Mouse (Mus musculus): ENCODE data around the gene Med28.

Gene Med28

GRCm38 (mm10) chr5:45519960-45520808, at the start of gene Med28:
Gene Med28, plus strand, starts transcription at chr5:45520229.
- peak; percentile 88 for DNase-seq (ENCODE audit: low spot score)

- DNase-seq (ENCODE audit: low spot score): peak; percentile 77
Observed at GRCm38 (mm10) chr5:45472880-45473450, 47.1 kb upstream of the Med28 start.

GRCm38 (mm10) chr5:45473521-45473920, 46.5 kb upstream of the Med28 start:
- no peak for DNase-seq (ENCODE audit: low spot score)

- peak; percentile 72 for DNase-seq (ENCODE audit: low spot score)
Observed at GRCm38 (mm10) chr5:45474215-45474614, 45.8 kb upstream of the Med28 start.

GRCm38 (mm10) chr5:45474758-45475157, 45.3 kb upstream of the Med28 start:
- no peak for DNase-seq (ENCODE audit: low spot score)

DNA sequence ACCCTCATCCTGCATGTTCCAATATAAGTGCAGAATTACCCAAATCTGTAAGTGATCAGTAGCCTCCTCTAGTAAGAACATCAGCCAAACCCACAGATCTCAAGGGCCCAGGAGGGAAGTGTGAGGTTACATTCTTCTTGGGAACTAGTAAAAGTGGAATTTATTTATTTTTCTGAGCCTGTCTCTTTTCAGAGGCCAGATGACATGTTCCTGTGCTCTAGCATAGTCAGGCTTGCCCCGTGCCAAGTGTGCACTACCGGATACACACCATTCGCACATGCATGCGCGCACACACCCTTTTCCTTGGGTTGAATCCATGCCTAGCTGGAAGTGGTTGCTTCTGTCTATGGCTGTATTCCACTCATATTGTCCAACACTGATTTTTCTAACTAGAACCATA, 44.3 kb upstream of the Med28 start:
- no peak for DNase-seq (ENCODE audit: low spot score)

GRCm38 (mm10) chr5:45476288-45476687, 43.7 kb upstream of the Med28 start:
- no peak for DNase-seq (ENCODE audit: low spot score)

DNA sequence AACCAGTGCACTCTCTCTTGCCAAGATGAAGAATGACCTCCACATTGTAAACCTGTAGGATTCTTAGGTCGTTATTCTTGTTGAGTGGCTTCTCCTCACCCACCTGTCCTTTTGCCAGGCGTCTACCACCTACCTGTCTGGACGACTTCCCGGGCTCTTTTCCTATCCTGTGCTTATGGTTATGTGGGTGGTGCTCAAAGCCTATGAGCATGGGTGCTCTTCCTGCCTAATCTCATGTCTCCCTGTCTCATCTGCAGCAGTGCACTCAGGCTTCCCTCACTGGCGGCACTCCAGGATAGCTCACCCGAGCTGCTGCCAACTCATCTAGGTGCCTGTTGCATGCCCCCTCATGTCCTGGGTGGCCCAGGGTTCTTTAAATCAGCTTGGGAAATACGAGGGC, 42.4 kb upstream of the Med28 start:
- DNase-seq (ENCODE audit: low spot score): no peak

DNA sequence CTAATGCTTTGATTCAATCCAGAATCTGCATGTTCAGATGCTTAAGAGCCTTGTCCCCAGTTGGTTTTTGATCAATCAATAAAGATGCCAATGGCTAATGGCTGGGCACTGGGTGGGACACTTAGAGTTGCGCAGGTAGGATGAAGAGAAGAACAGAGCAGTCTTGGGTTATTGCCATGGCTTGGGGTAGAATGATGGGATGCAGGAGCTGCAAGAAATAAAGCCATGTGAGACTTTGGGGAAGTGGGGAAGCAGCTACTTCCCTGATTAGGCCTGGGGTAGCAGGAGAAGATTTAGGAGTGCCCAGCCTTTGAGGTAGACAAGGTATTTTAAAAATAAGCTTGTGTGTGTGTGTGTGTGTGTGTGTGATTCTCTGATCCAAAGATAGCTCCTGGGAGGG, 40.0 kb upstream of the Med28 start:
- no peak for DNase-seq (ENCODE audit: low spot score)

DNA sequence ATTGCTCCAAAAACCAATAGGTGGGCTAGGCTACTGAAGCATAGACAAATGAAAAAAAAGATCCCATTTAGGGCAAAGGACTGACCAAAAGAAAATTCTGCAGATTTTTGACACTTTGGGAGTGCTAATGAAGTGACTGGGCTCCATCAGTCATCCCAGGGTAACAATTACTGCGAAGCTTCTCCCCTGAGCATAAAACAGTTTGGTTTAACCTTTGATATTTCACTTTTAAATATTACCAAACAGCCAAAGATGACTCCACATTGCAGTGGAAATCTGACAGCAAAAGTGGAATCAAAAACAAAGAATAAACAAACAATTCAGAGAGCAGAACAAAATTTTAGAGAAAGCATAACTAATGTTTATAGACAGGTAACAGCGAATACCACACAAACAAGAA, 38.9 kb upstream of the Med28 start:
- no peak for DNase-seq (ENCODE audit: low spot score)

DNA sequence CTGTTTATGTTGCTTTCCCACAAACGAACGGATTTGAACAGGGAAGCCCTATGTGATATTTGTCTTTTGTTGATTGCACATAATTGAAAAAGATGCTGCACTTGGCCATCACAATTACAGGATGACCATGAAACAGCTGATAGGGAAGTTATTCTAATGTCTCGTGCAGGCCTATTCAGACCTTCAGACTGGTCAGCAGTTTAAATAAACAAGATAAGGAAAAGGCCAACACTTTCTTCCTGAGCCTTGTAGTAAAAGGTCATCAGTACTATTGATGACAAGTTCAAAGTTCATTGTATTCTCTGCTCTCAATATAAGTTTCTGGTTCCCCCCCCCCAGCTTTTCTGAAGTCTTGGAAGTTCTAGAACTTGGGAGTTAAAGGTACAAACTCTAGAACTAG, 37.4 kb upstream of the Med28 start:
- DNase-seq (ENCODE audit: low spot score): no peak

DNA sequence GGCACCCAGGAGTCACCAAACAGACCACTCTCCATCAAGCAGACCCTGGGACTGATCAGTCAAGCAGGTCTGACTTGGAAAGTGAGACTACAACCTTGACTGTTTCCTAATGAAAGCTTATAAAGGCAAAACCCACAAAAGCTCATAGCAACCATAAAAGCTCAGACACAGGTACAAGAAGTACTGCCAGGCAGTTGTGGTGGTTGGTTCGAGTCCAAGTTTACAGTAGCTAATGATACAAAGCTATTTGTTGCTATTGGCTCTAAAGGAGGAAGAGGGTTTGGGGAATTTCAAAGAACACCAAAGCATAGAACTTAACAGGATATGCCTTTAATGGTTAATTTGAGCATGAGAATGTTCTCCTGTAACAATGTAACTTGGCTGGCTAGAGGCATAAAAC, 36.4 kb upstream of the Med28 start:
- no peak for DNase-seq (ENCODE audit: low spot score)

DNA sequence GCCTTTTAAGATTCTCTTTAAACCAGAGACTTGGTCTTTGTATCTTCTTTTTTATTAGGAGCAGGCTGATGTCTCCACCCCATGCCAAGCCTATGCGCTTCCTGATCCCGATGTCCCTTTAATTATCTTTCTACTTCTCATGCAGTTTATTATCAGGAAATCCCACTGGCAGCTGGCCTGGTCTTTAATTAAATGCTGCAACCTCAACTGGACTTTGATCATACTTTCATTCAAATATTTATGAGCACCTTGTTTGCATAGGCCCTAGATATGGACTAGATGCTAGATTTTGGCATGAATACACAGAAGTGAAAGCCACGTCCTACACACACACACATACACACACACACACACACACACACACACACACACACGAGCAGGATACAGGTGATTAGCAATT, 28.3 kb upstream of the Med28 start:
- DNase-seq (ENCODE audit: low spot score): no peak

GRCm38 (mm10) chr5:45493191-45494092, 26.6 kb upstream of the Med28 start, which contains the start of gene Lap3:
Gene Lap3, plus strand, starts transcription at chr5:45493374.
- peak; percentile 94 for DNase-seq (ENCODE audit: low spot score)

- DNase-seq (ENCODE audit: low spot score): no peak
Observed at GRCm38 (mm10) chr5:45494093-45494755, 25.8 kb upstream of the Med28 start.

GRCm38 (mm10) chr5:45495429-45495975, 24.5 kb upstream of the Med28 start:
- no peak for DNase-seq (ENCODE audit: low spot score)

GRCm38 (mm10) chr5:45496042-45496441, 24.0 kb upstream of the Med28 start:
- no peak for DNase-seq (ENCODE audit: low spot score)

GRCm38 (mm10) chr5:45496479-45496878, 23.6 kb upstream of the Med28 start:
- no peak for DNase-seq (ENCODE audit: low spot score)

DNA sequence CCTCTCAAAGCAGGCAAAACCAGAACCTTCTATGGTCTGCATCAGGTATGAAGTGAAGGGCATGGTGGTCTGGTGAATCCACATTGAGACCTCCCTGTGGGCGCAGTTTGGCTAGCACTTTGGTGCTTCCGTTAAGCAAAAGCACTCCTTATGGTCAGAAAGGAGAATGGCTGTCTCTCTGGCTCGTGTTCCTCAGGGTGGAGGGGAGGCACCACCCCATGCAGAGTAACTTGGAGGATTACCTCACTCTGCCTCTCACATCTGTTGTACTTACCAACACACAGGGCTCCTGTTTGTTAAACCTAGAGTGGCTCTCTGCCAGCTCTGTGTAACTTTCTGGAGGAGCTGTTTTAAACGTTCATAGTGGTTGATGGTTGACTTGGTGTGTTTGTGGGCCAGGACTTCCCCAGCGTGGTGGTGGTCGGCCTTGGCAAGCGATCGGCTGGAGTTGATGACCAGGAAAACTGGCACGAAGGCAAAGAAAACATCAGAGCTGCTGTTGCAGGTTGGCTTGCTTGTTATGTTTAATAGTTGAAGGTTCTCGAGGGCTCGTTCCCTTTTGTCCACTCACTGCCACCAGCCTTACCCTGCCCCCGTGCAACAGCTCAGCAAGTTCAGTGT, 23.0 kb upstream of the Med28 start:
- DNase-seq (ENCODE audit: low spot score): no peak

GRCm38 (mm10) chr5:45497564-45497963, 22.5 kb upstream of the Med28 start:
- DNase-seq (ENCODE audit: low spot score): no peak

GRCm38 (mm10) chr5:45510071-45510470, 10.0 kb upstream of the Med28 start:
- DNase-seq (ENCODE audit: low spot score): no peak
